Mouse (Mus musculus): ENCODE data around the gene Elmod3.

GRCm38 (mm10) chr6:72520904-72521303 is 77.3 kb downstream of the Elmod3 start:
- TF ChIP-seq POLR2A (IDR thresholded peaks at IDR 0.05; ENCODE audit: low read depth, low read length) (no peak), CTCF (IDR thresholded peaks at IDR 0.05; ENCODE audit: extremely low read depth, insufficient read length, insufficient replicate concordance, low read depth, low read length) (no peak)

Measured in small intestine, adult 2 months (tissue).